Mouse (Mus musculus): ENCODE measurements around the gene Vma21. TPM values are rescaled to one million over a fixed set of nuclear protein-coding genes. Genes with fewer than 3 reads are reported as not detected.

Vma21 gene
- polyA plus RNA-seq, 1 experiment from 2014 or later = 33.9 TPM

GRCm38 (mm10) chrX:71816401-71816857 is 705 bp downstream of the Vma21 start:
- peak overlapping the region; percentile 69 for H3K4me2 ChIP-seq (ENCODE audit: low read depth, low read length)
- TF ChIP-seq CTCF (IDR thresholded peaks at IDR 0.05; ENCODE audit: low read depth) (no peak), EP300 (IDR thresholded peaks at IDR 0.05; ENCODE audit: low read depth) (no peak)
- ATAC-seq (peak; percentile 99), DNase-seq (peak; percentile 87)
- no peaks in the 10 kb centered on the region for H3K9me3 ChIP-seq (ENCODE audit: low read length)
- WGBS (ENCODE audit: insufficient replicate concordance) = 20% methylated on average over 43 of the region's 52 CpGs
- H3K9ac ChIP-seq (replicated peaks) = peak overlapping the region; percentile 77
- H3K27me3 ChIP-seq (ENCODE audit: insufficient read depth, low read length) = no peaks in the 10 kb centered on the region
- H3K4me1 ChIP-seq (ENCODE audit: insufficient read depth) = no peaks in the 10 kb centered on the region
- peak overlapping the region; percentile 69 for H3K4me3 ChIP-seq (ENCODE audit: low read depth, low read length)
- peak overlapping the region; percentile 84 for H3K27ac ChIP-seq (ENCODE audit: low read depth)
- H3K36me3 ChIP-seq (replicated peaks; ENCODE audit: insufficient read depth, low read length) = no peaks in the 10 kb centered on the region

- H3K27ac ChIP-seq (ENCODE audit: low read depth) = peak overlapping the region; percentile 84
- H3K4me3 ChIP-seq (ENCODE audit: low read depth, low read length) = peak overlapping the region; percentile 69
- no peaks in the 10 kb centered on the region for H3K36me3 ChIP-seq (replicated peaks; ENCODE audit: insufficient read depth, low read length)
- H3K4me1 ChIP-seq (ENCODE audit: insufficient read depth) = no peaks in the 10 kb centered on the region
- ATAC-seq (peak; percentile 54), DNase-seq (no peak)
- TF ChIP-seq EP300 (IDR thresholded peaks at IDR 0.05; ENCODE audit: low read depth) (no peak), CTCF (IDR thresholded peaks at IDR 0.05; ENCODE audit: low read depth) (no peak)
- H3K27me3 ChIP-seq (ENCODE audit: insufficient read depth, low read length) = no peaks in the 10 kb centered on the region
- H3K9ac ChIP-seq (replicated peaks) = peak overlapping the region; percentile 77
- no peaks in the 10 kb centered on the region for H3K9me3 ChIP-seq (ENCODE audit: low read length)
- 13% methylated on average over 14 of the region's 14 CpGs for WGBS (ENCODE audit: insufficient replicate concordance)
- peak overlapping the region; percentile 69 for H3K4me2 ChIP-seq (ENCODE audit: low read depth, low read length)
Observed at GRCm38 (mm10) chrX:71816931-71817361, 1.2 kb downstream of the Vma21 start.

- ATAC-seq (no peak), DNase-seq (no peak)
- TF ChIP-seq CTCF (IDR thresholded peaks at IDR 0.05; ENCODE audit: low read depth) (no peak), EP300 (IDR thresholded peaks at IDR 0.05; ENCODE audit: low read depth) (no peak)
- no peak overlapping the region for H3K9ac ChIP-seq (replicated peaks)
- H3K9me3 ChIP-seq (ENCODE audit: low read length) = no peaks in the 10 kb centered on the region
- H3K4me2 ChIP-seq (ENCODE audit: low read depth, low read length) = no peak overlapping the region
- no peaks in the 10 kb centered on the region for H3K27me3 ChIP-seq (ENCODE audit: insufficient read depth, low read length)
- 63% methylated on average over 4 of the region's 4 CpGs for whole genome bisulfite sequencing (ENCODE audit: insufficient replicate concordance)
- H3K27ac ChIP-seq (ENCODE audit: low read depth) = no peak overlapping the region
- no peaks in the 10 kb centered on the region for H3K4me1 ChIP-seq (ENCODE audit: insufficient read depth)
- H3K36me3 ChIP-seq (replicated peaks; ENCODE audit: insufficient read depth, low read length) = no peaks in the 10 kb centered on the region
- no peak overlapping the region for H3K4me3 ChIP-seq (ENCODE audit: low read depth, low read length)
Observed at GRCm38 (mm10) chrX:71838911-71839310, 23.2 kb downstream of the Vma21 start.

GRCm38 (mm10) chrX:71846696-71847095 is 31.0 kb downstream of the Vma21 start:
- 75% methylated on average over 4 of the region's 4 CpGs for WGBS (ENCODE audit: insufficient replicate concordance)
- Histone ChIP-seq H3K4me2 (ENCODE audit: low read depth, low read length) (no peak overlapping the region), H3K9me3 (ENCODE audit: low read length) (no peaks in the 10 kb centered on the region), H3K27ac (ENCODE audit: low read depth) (no peak overlapping the region), H3K9ac (replicated peaks) (no peak overlapping the region), H3K4me1 (ENCODE audit: insufficient read depth) (no peaks in the 10 kb centered on the region), H3K27me3 (ENCODE audit: insufficient read depth, low read length) (no peaks in the 10 kb centered on the region), H3K36me3 (replicated peaks; ENCODE audit: insufficient read depth, low read length) (no peaks in the 10 kb centered on the region), H3K4me3 (ENCODE audit: low read depth, low read length) (no peak overlapping the region)
- DNase-seq (no peak), ATAC-seq (no peak)
- no peak for TF ChIP-seq CTCF (IDR thresholded peaks at IDR 0.05; ENCODE audit: low read depth)

GRCm38 (mm10) chrX:71853798-71854197 is 38.1 kb downstream of the Vma21 start:
- Histone ChIP-seq H3K9me3 (ENCODE audit: low read length) (no peaks in the 10 kb centered on the region), H3K27ac (ENCODE audit: low read depth) (no peak overlapping the region), H3K9ac (replicated peaks) (no peak overlapping the region), H3K36me3 (replicated peaks; ENCODE audit: insufficient read depth, low read length) (no peaks in the 10 kb centered on the region), H3K4me1 (ENCODE audit: insufficient read depth) (no peaks in the 10 kb centered on the region), H3K4me2 (ENCODE audit: low read depth, low read length) (no peak overlapping the region), H3K27me3 (ENCODE audit: insufficient read depth, low read length) (no peaks in the 10 kb centered on the region), H3K4me3 (ENCODE audit: low read depth, low read length) (no peak overlapping the region)
- DNase-seq (no peak), ATAC-seq (no peak)
- TF ChIP-seq EP300 (IDR thresholded peaks at IDR 0.05; ENCODE audit: low read depth) (no peak), CTCF (IDR thresholded peaks at IDR 0.05; ENCODE audit: low read depth) (no peak)

Other genes starting within 250 kb of the Vma21 start
- gene Gpr50, start 152.3 kb upstream of the Vma21 start, polyA plus RNA-seq (2015; fragmentation: Nextera tagmentation; extraction: Ambion mirVana) = not detected in 2 replicates
- not detected in 2 replicates for gene Gm1141, start 105.1 kb downstream of the Vma21 start, polyA plus RNA-seq (2015; fragmentation: Nextera tagmentation; extraction: Ambion mirVana)
- 0.41 and 0.59 TPM in 2 replicates for gene Prrg3, start 146.7 kb downstream of the Vma21 start, polyA plus RNA-seq (2015; fragmentation: Nextera tagmentation; extraction: Ambion mirVana)
- not detected in 2 replicates for gene Fate1, start 157.1 kb downstream of the Vma21 start, polyA plus RNA-seq (2015; fragmentation: Nextera tagmentation; extraction: Ambion mirVana)
- gene Cnga2, start 175.9 kb downstream of the Vma21 start, polyA plus RNA-seq (2015; fragmentation: Nextera tagmentation; extraction: Ambion mirVana) = not detected in 2 replicates